In genomic region chr11:97412808-97413347, GRCm38 (mm10) we compare ENCODE assay signal across 8 mouse cellular contexts. TPM values are rescaled to one million over a fixed set of nuclear protein-coding genes. Genes with fewer than 3 reads are reported as not detected.
DNase-seq lines count a peak whose midpoint lies in the region; ATAC-seq and TF ChIP-seq lines count a peak whose summit lies in the region.
"Had no signal": no experiment of that assay in that cellular context is flagged by ENCODE, and none has a peak within 500 bp of the region (broad histone marks: within the 10 kb centered on the region; RNA-seq: fewer than 3 reads in every experiment).

No protein-coding gene starts in this region.

- H3K27ac ChIP-seq in lung, embryonic 14.5 days (ENCODE audit: low read depth) = peak overlapping the region; percentile 73; the same call in 1 of the 2 replicates
- peak overlapping the region; percentile 24; the same call in 1 of the 2 replicates for H3K27ac ChIP-seq in embryonic facial prominence, embryonic 12.5 days
- 0 out of 2 replicates have a peak overlapping the region, but pooled peaks have one; percentile 30 for H3K27ac ChIP-seq in limb, embryonic 11.5 days (replicated peaks; ENCODE audit: low read depth, low read length)
- peak overlapping the region; percentile 18; the same call in 1 of the 2 replicates for H3K27ac ChIP-seq in neural tube, embryonic 15.5 days (replicated peaks)

- no peaks in the 10 kb centered on the region for H3K27me3 ChIP-seq in lung, embryonic 14.5 days (ENCODE audit: insufficient read depth, low read length)
- no peaks in the 10 kb centered on the region for H3K27me3 ChIP-seq in embryonic facial prominence, embryonic 12.5 days
- no peaks in the 10 kb centered on the region for H3K27me3 ChIP-seq in limb, embryonic 11.5 days (ENCODE audit: control insufficient read depth, insufficient read depth, low read length)
- peaks cover 11% of the 10 kb centered on the region for H3K27me3 ChIP-seq in neural tube, embryonic 15.5 days (replicated peaks)

- no peak for ATAC-seq in lung, embryonic 14.5 days (ENCODE audit: insufficient read depth)
- ATAC-seq in embryonic facial prominence, embryonic 12.5 days (ENCODE audit: insufficient number of reproducible peaks, insufficient read depth, low FRiP score, low TSS enrichment) = no peak
- no peak for ATAC-seq in limb, embryonic 11.5 days (ENCODE audit: insufficient number of reproducible peaks, low FRiP score, low TSS enrichment, low read depth)
- ATAC-seq in neural tube, embryonic 15.5 days (ENCODE audit: low FRiP score) = no peak

- peaks cover 7% of the 10 kb centered on the region; the same call in 1 of the 2 replicates for H3K4me1 ChIP-seq in lung, embryonic 14.5 days (ENCODE audit: insufficient read depth)
- peaks cover 13% of the 10 kb centered on the region; the same call in 1 of the 2 replicates for H3K4me1 ChIP-seq in embryonic facial prominence, embryonic 12.5 days
- peaks cover 13% of the 10 kb centered on the region; the same call in 1 of the 2 replicates for H3K4me1 ChIP-seq in limb, embryonic 11.5 days (ENCODE audit: control insufficient read depth, insufficient read depth, low read length)
- peaks cover 25% of the 10 kb centered on the region for H3K4me1 ChIP-seq in neural tube, embryonic 15.5 days

- no peak overlapping the region for H3K9ac ChIP-seq in lung, embryonic 14.5 days
- H3K9ac ChIP-seq in embryonic facial prominence, embryonic 12.5 days = no peak overlapping the region
- no peak overlapping the region for H3K9ac ChIP-seq in limb, embryonic 11.5 days (ENCODE audit: low read length)
- H3K9ac ChIP-seq in neural tube, embryonic 15.5 days (replicated peaks) = no peak overlapping the region

- H3K36me3 ChIP-seq in lung, embryonic 14.5 days (ENCODE audit: insufficient read depth) = no peaks in the 10 kb centered on the region
- no peaks in the 10 kb centered on the region for H3K36me3 ChIP-seq in embryonic facial prominence, embryonic 12.5 days
- no peaks in the 10 kb centered on the region for H3K36me3 ChIP-seq in limb, embryonic 11.5 days (ENCODE audit: control insufficient read depth, insufficient read depth, low read length)
- H3K36me3 ChIP-seq in neural tube, embryonic 15.5 days = no peaks in the 10 kb centered on the region

- H3K4me2 ChIP-seq in lung, embryonic 14.5 days = peak overlapping the region; percentile 23; the same call in 1 of the 2 replicates
- no peak overlapping the region for H3K4me2 ChIP-seq in embryonic facial prominence, embryonic 12.5 days (replicated peaks)
- H3K4me2 ChIP-seq in limb, embryonic 11.5 days (ENCODE audit: low read depth, severe bottlenecking) = no peak overlapping the region
- H3K4me2 ChIP-seq in neural tube, embryonic 15.5 days = no peak overlapping the region

- H3K9me3 ChIP-seq in lung, embryonic 14.5 days (ENCODE audit: low read depth, low read length) = no peaks in the 10 kb centered on the region
- no peaks in the 10 kb centered on the region for H3K9me3 ChIP-seq in embryonic facial prominence, embryonic 12.5 days
- H3K9me3 ChIP-seq in limb, embryonic 11.5 days (ENCODE audit: control insufficient read depth, low read length) = no peaks in the 10 kb centered on the region
- H3K9me3 ChIP-seq in neural tube, embryonic 15.5 days (replicated peaks) = no peaks in the 10 kb centered on the region

- WGBS in lung, embryonic 14.5 days = 47% methylated on average over 10 of the region's 10 CpGs
- WGBS in embryonic facial prominence, embryonic 12.5 days = 38% methylated on average over 10 of the region's 10 CpGs
- WGBS in limb, embryonic 11.5 days = 48% methylated on average over 10 of the region's 10 CpGs
- 52% methylated on average over 10 of the region's 10 CpGs for WGBS in neural tube, embryonic 15.5 days

- no peak for TF ChIP-seq CTCF in lung, embryonic 14.5 days (IDR thresholded peaks at IDR 0.05; ENCODE audit: low read depth)

- H3K4me3 ChIP-seq in lung, embryonic 14.5 days (ENCODE audit: low read depth, low read length) = no peak overlapping the region
- no peak overlapping the region for H3K4me3 ChIP-seq in embryonic facial prominence, embryonic 12.5 days
- H3K4me3 ChIP-seq in limb, embryonic 11.5 days (ENCODE audit: low read depth, low read length) = no peak overlapping the region
- H3K4me3 ChIP-seq in neural tube, embryonic 15.5 days (replicated peaks) = no peak overlapping the region

- DNase-seq in lung, embryonic 14.5 days = no peak
- no peak for DNase-seq in lung, postnatal 10 days
- no peak for DNase-seq in limb, embryonic 11.5 days (ENCODE audit: low spot score)
- no peak for DNase-seq in layer of hippocampus, postnatal 36 days
- no peak for DNase-seq in spleen, postnatal 36 days (ENCODE audit: low spot score in 2 of 2)
- DNase-seq: cerebellum, adult 11-12 months had no signal

RNA-seq across cellular contexts. Expression of gene Arhgap23, which starts 2.5 kb away (rescaled TPM):
- polyA plus RNA-seq in lung, embryonic 14.5 days (2014; fragmentation: Nextera tagmentation; extraction: Ambion mirVana) = 7.0 and 7.9 TPM in 2 replicates
- polyA plus RNA-seq in embryonic facial prominence, embryonic 12.5 days (2016; fragmentation: Nextera tagmentation; extraction: Ambion mirVana) = 8.5 and 10.1 TPM in 2 replicates
- 3.8 and 4.2 TPM in 2 replicates for polyA plus RNA-seq in limb, embryonic 11.5 days (2014; fragmentation: Nextera tagmentation; extraction: Ambion mirVana)
- polyA plus RNA-seq in neural tube, embryonic 15.5 days (2015; fragmentation: Nextera tagmentation; extraction: Ambion mirVana) = 8.0 and 9.2 TPM in 2 replicates
- total RNA-seq in layer of hippocampus, postnatal 36 days (2021) = 10 to 100 TPM; 73.4 to 75.4 TPM

RNA-seq across cellular contexts. Expression of gene Socs7, which starts 50.5 kb away (rescaled TPM):
- 1.9 and 2.7 TPM in 2 replicates for polyA plus RNA-seq in lung, embryonic 14.5 days (2014; fragmentation: Nextera tagmentation; extraction: Ambion mirVana)
- 5.5 and 6.1 TPM in 2 replicates for polyA plus RNA-seq in embryonic facial prominence, embryonic 12.5 days (2016; fragmentation: Nextera tagmentation; extraction: Ambion mirVana)
- polyA plus RNA-seq in limb, embryonic 11.5 days (2014; fragmentation: Nextera tagmentation; extraction: Ambion mirVana) = 2.1 and 2.2 TPM in 2 replicates
- 7.7 and 8.4 TPM in 2 replicates for polyA plus RNA-seq in neural tube, embryonic 15.5 days (2015; fragmentation: Nextera tagmentation; extraction: Ambion mirVana)
- total RNA-seq in layer of hippocampus, postnatal 36 days (2021) = 10 to 100 TPM; 83.8 to 83.9 TPM

Comparison
In these comparisons a context has a peak if more than half of its experiments do, and no peak if none do; other contexts are left out.
1. H3K27ac ChIP-seq: peak in every context shown above with its lines; median percentile 73 in lung, embryonic 14.5 days; 30 in limb, embryonic 11.5 days; 24 in embryonic facial prominence, embryonic 12.5 days; 18 in neural tube, embryonic 15.5 days.